Mouse (Mus musculus) neural tube, embryonic 11.5 days (tissue): ENCODE data around the gene Zfp189. TPM values are rescaled to one million over a fixed set of nuclear protein-coding genes. Genes with fewer than 3 reads are reported as not detected.
"Not testable (repeated sequence)": the region's sequence is repeated elsewhere in the genome, so short reads cannot be mapped to it uniquely, and the experiment has no call there.

ENCODE experiments used
- ATAC-seq: fragments of 200-750 bp; cut with Nextera tagmentation; 2 replicates; pipeline ENCODE4 v1.8.0; 2017; ENCODE audit warnings: moderate number of reproducible peaks, mild to moderate bottlenecking, moderate TSS enrichment, moderate library complexity; ENCODE audit not compliant: insufficient read depth, low FRiP score, low TSS enrichment
- DNase-seq: peaks from one replicate; pipeline ENCODE4 v3.0.0-alpha.2; 2015; ENCODE audit warnings: low spot score
- H3K27ac ChIP-seq: fragments of 300-500 bp; sonication (generic); 2 replicates; pipeline ENCODE4 v1.5.1; 2014; ENCODE audit warnings: low read depth, mild to moderate bottlenecking, low read length
- H3K27me3 ChIP-seq: fragments of 300-500 bp; sonication (generic); 2 replicates; pipeline ENCODE4 v1.6.1; 2014; ENCODE audit warnings: mild to moderate bottlenecking, low read length, mixed read lengths; ENCODE audit not compliant: control insufficient read depth, insufficient read depth
- H3K36me3 ChIP-seq: fragments of 300-500 bp; sonication (generic); 2 replicates; pipeline ENCODE4 v1.6.1; 2014; ENCODE audit warnings: mild to moderate bottlenecking, low read length, moderate library complexity, mixed read lengths; ENCODE audit not compliant: control insufficient read depth, insufficient read depth
- H3K4me1 ChIP-seq: fragments of 300-500 bp; sonication (generic); 2 replicates; pipeline ENCODE4 v1.6.1; 2014; ENCODE audit warnings: low read length, mixed read lengths; ENCODE audit not compliant: control insufficient read depth, insufficient read depth
- H3K4me2 ChIP-seq: fragments of 300-500 bp; sonication (generic); 2 replicates; pipeline ENCODE4 v1.6.1; 2014; ENCODE audit warnings: low read depth, mild to moderate bottlenecking, moderate library complexity
- H3K4me3 ChIP-seq: fragments of 300-500 bp; sonication (generic); 2 replicates; pipeline ENCODE4 v1.5.1; 2014; ENCODE audit warnings: low read depth, low read length
- H3K9ac ChIP-seq: fragments of 300-500 bp; sonication (generic); 2 replicates; pipeline ENCODE4 v1.6.1; 2014; ENCODE audit warnings: mild to moderate bottlenecking, low read length
- H3K9me3 ChIP-seq: fragments of 300-500 bp; sonication (generic); 2 replicates; pipeline ENCODE4 v1.6.1; 2016; ENCODE audit warnings: low read length; ENCODE audit not compliant: control insufficient read depth
- WGBS: fragments of 180-500 bp; shearing (Covaris S2); extraction: QIAGEN DNeasy Blood & Tissue Kit; methylation state at CpG from one replicate; pipeline ENCODE4 v1.1.7; 2014; 5-methylcytosine and 5-hydroxymethylcytosine counted together
- polyA plus RNA-seq: library from polyadenylated mRNA; unstranded; fragments of >200 nt; fragmentation: Nextera tagmentation; extraction: Ambion mirVana; gene quantifications from 2 replicates; pipeline ENCODE4 v1.2.1, GENCODE M21; 2014

Gene Zfp189
- polyA plus RNA-seq, 1 experiment from 2014 or later, result 15.0 TPM

- not testable (repeated sequence) for H3K27me3 ChIP-seq, H3K36me3 ChIP-seq, H3K4me3 ChIP-seq, H3K4me2 ChIP-seq, H3K27ac ChIP-seq, H3K9me3 ChIP-seq, H3K4me1 ChIP-seq, DNase-seq, H3K9ac ChIP-seq, ATAC-seq
- 61% methylated on average over 3 of the region's 3 CpGs for WGBS
Measured at GRCm38 (mm10) chr4:49485934-49486650, 34.9 kb upstream of the Zfp189 start.

- H3K27ac ChIP-seq, result no peak overlapping the region
- no peak overlapping the region for H3K9ac ChIP-seq
- ATAC-seq (no peak), DNase-seq (no peak)
- H3K9me3 ChIP-seq, result no peaks in the 10 kb centered on the region
- no peak overlapping the region for H3K4me3 ChIP-seq
- 86% methylated on average over 1 of the region's 1 CpGs for WGBS
- H3K4me1 ChIP-seq, result no peaks in the 10 kb centered on the region
- no peaks in the 10 kb centered on the region for H3K36me3 ChIP-seq
- H3K27me3 ChIP-seq, result no peaks in the 10 kb centered on the region
- H3K4me2 ChIP-seq, result no peak overlapping the region
Measured at GRCm38 (mm10) chr4:49503563-49503962, 17.4 kb upstream of the Zfp189 start.

GRCm38 (mm10) chr4:49506386-49506785 lies 14.6 kb upstream of the Zfp189 start, which contains the start of gene Baat:
TSS of gene Baat (minus strand) at chr4:49506557.
- H3K9ac ChIP-seq, result no peak within 1 kb of the TSS
- 87% methylated on average over 3 of the region's 3 CpGs for WGBS

GRCm38 (mm10) chr4:49509183-49509582 lies 11.8 kb upstream of the Zfp189 start:
- Histone ChIP-seq H3K27me3 (no peaks in the 10 kb centered on the region), H3K9me3 (no peaks in the 10 kb centered on the region), H3K4me2 (no peak overlapping the region), H3K27ac (no peak overlapping the region), H3K9ac (no peak overlapping the region), H3K36me3 (peaks cover 2% of the 10 kb centered on the region; the same call in 1 of the 2 replicates), H3K4me1 (no peaks in the 10 kb centered on the region), H3K4me3 (no peak overlapping the region)
- no peak for ATAC-seq
- DNase-seq, result no peak
- 86% methylated on average over 2 of the region's 2 CpGs for WGBS

More at GRCm38 (mm10) chr4:49506386-49506785, 14.6 kb upstream of the Zfp189 start, which contains the start of gene Baat:
- no peak within 1 kb of the TSS for H3K4me3 ChIP-seq
- no peaks in the 10 kb centered on the region for H3K4me1 ChIP-seq
- H3K4me2 ChIP-seq, result no peak within 1 kb of the TSS
- DNase-seq (no peak), ATAC-seq (no peak)
- no peaks in the 10 kb centered on the region for H3K9me3 ChIP-seq
- H3K27ac ChIP-seq, result no peak within 1 kb of the TSS
- H3K27me3 ChIP-seq, result no peaks in the 10 kb centered on the region
- H3K36me3 ChIP-seq, result no peaks in the 10 kb centered on the region

GRCm38 (mm10) chr4:49510236-49510835 lies 10.6 kb upstream of the Zfp189 start:
- not testable (repeated sequence) for ATAC-seq, DNase-seq, H3K9ac ChIP-seq, H3K4me1 ChIP-seq, H3K4me2 ChIP-seq, H3K36me3 ChIP-seq, H3K27ac ChIP-seq, H3K4me3 ChIP-seq, H3K9me3 ChIP-seq, H3K27me3 ChIP-seq
- 94% methylated on average over 1 of the region's 1 CpGs for WGBS

- Histone ChIP-seq H3K4me3 (no peak overlapping the region), H3K4me2 (no peak overlapping the region), H3K27me3 (no peaks in the 10 kb centered on the region), H3K9ac (no peak overlapping the region), H3K36me3 (peaks cover 2% of the 10 kb centered on the region; the same call in 1 of the 2 replicates), H3K4me1 (no peaks in the 10 kb centered on the region), H3K9me3 (no peaks in the 10 kb centered on the region), H3K27ac (no peak overlapping the region)
- ATAC-seq (no peak), DNase-seq (no peak)
- 79% methylated on average over 4 of the region's 4 CpGs for WGBS
Measured at GRCm38 (mm10) chr4:49512636-49513035, 8.3 kb upstream of the Zfp189 start.

- 95% methylated on average over 6 of the region's 6 CpGs for WGBS
- Histone ChIP-seq H3K9me3 (no peaks in the 10 kb centered on the region), H3K27me3 (no peaks in the 10 kb centered on the region), H3K4me2 (no peak overlapping the region), H3K9ac (no peak overlapping the region), H3K27ac (no peak overlapping the region), H3K4me3 (no peak overlapping the region), H3K36me3 (peaks cover 2% of the 10 kb centered on the region; the same call in 1 of the 2 replicates), H3K4me1 (no peaks in the 10 kb centered on the region)
- DNase-seq, result no peak
- ATAC-seq, result no peak
Measured at GRCm38 (mm10) chr4:49514441-49514840, 6.5 kb upstream of the Zfp189 start.

- Histone ChIP-seq H3K27me3 (no peaks in the 10 kb centered on the region), H3K9me3 (no peaks in the 10 kb centered on the region), H3K36me3 (0 out of 2 replicates have a peak, but pooled peaks cover 2% of the 10 kb centered on the region), H3K27ac (no peak overlapping the region), H3K4me2 (no peak overlapping the region), H3K4me1 (peaks cover 3% of the 10 kb centered on the region; the same call in 1 of the 2 replicates), H3K4me3 (no peak overlapping the region), H3K9ac (no peak overlapping the region)
- no peak for ATAC-seq
- WGBS, result 78% methylated on average over 5 of the region's 5 CpGs
- DNase-seq, result no peak
Measured at GRCm38 (mm10) chr4:49519476-49519875, 1.5 kb upstream of the Zfp189 start.
